20 mouse cellular contexts compared by ENCODE assay signal in the genomic region with DNA sequence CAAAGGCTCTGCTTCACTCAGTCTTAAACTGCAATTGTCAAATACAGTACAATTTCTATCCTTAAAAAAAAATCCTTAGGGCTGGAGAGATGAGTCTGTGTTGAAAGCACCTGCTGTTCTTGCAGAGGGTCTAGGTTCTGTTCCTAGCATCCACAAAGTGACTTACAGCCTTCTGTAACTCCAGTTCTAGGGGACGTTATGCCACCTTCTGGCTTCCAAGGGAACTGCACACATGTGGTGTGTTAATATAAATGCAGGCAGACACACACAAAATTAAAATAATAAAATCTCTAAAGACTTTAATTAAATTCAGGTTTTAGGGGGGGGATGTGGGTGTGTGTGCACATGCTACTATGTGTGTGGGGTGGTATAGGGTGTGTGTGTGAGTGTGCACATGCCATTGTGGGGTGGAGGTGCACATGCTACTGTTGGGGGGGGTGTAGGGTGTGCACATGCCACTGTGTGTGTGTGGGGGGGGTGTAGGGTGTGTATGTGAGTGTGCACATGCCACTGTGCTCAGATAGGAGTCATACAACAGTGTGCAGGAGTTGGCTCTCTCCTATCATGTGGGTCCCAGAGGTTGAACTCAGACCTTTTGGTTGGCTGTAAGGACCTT. TPM values are rescaled to one million over a fixed set of nuclear protein-coding genes. Genes with fewer than 3 reads are reported as not detected.
DNase-seq lines count a peak whose midpoint lies in the region; ATAC-seq and TF ChIP-seq lines count a peak whose summit lies in the region.
"Had no signal": no experiment of that assay in that cellular context is flagged by ENCODE, and none has a peak within 500 bp of the region (broad histone marks: within the 10 kb centered on the region; RNA-seq: fewer than 3 reads in every experiment).

No protein-coding gene starts in this region.

- H3K27ac ChIP-seq in intestine, postnatal 0 days (ENCODE audit: low read depth, low read length) = no peak overlapping the region
- no peak overlapping the region for H3K27ac ChIP-seq in intestine, embryonic 15.5 days
- H3K27ac ChIP-seq in midbrain, postnatal 0 days (ENCODE audit: low read depth, low read length) = no peak overlapping the region
- no peak overlapping the region for H3K27ac ChIP-seq in midbrain, embryonic 16.5 days (ENCODE audit: low read length)
- H3K27ac ChIP-seq: embryonic facial prominence, embryonic 12.5 days; forebrain, embryonic 10.5 days; limb, embryonic 13.5 days had no signal

- no peak for TF ChIP-seq POLR2A in brain, embryonic 14.5 days (IDR thresholded peaks at IDR 0.05; ENCODE audit: borderline replicate concordance, extremely low read depth, insufficient read depth, insufficient read length, poor library complexity, severe bottlenecking)

- no peak for ATAC-seq in intestine, postnatal 0 days
- ATAC-seq in intestine, embryonic 15.5 days = no peak
- ATAC-seq in midbrain, postnatal 0 days (ENCODE audit: low FRiP score) = no peak
- ATAC-seq in midbrain, embryonic 16.5 days = no peak
- ATAC-seq: activated CD4-positive, CD25-positive, alpha-beta regulatory T cell, adult 4 months had no signal

- DNase-seq in midbrain, postnatal 0 days (ENCODE audit: low spot score) = no peak
- DNase-seq in brain, embryonic 14.5 days (ENCODE audit: low read depth) = no peak
- DNase-seq in urinary bladder, postnatal 14 days (ENCODE audit: low spot score) = no peak
- DNase-seq in right cerebral cortex, adult 2 months (ENCODE audit: low spot score in 2 of 2) = no peak
- DNase-seq: cerebellum, adult 11 months; cerebellum, postnatal 36 days; heart, adult 18-20 months; kidney, adult 18-20 months; spleen, adult 18-20 months had no signal

- no peaks in the 10 kb centered on the region for H3K4me1 ChIP-seq in intestine, postnatal 0 days (replicated peaks; ENCODE audit: control insufficient read depth, insufficient read depth, low read length)
- no peaks in the 10 kb centered on the region for H3K4me1 ChIP-seq in intestine, embryonic 15.5 days (replicated peaks)
- no peaks in the 10 kb centered on the region for H3K4me1 ChIP-seq in midbrain, postnatal 0 days (ENCODE audit: insufficient read depth, low read length)
- no peaks in the 10 kb centered on the region for H3K4me1 ChIP-seq in midbrain, embryonic 16.5 days (ENCODE audit: control insufficient read depth, insufficient read depth, low read length)
- H3K4me1 ChIP-seq: embryonic facial prominence, embryonic 12.5 days; forebrain, embryonic 10.5 days; limb, embryonic 13.5 days had no signal

- H3K4me2 ChIP-seq in intestine, postnatal 0 days (replicated peaks; ENCODE audit: low read depth) = no peak overlapping the region
- H3K4me2 ChIP-seq in intestine, embryonic 15.5 days (replicated peaks) = no peak overlapping the region
- no peak overlapping the region for H3K4me2 ChIP-seq in midbrain, postnatal 0 days (ENCODE audit: low read depth, low read length, poor library complexity, severe bottlenecking)
- H3K4me2 ChIP-seq in midbrain, embryonic 16.5 days (ENCODE audit: low read length) = no peak overlapping the region
- H3K4me2 ChIP-seq: embryonic facial prominence, embryonic 12.5 days; limb, embryonic 13.5 days had no signal

- H3K4me3 ChIP-seq in intestine, postnatal 0 days (ENCODE audit: low read depth, low read length) = no peak overlapping the region
- no peak overlapping the region for H3K4me3 ChIP-seq in intestine, embryonic 15.5 days (replicated peaks)
- no peak overlapping the region for H3K4me3 ChIP-seq in midbrain, postnatal 0 days (ENCODE audit: low read depth, low read length)
- H3K4me3 ChIP-seq in midbrain, embryonic 16.5 days (ENCODE audit: low read depth, low read length) = no peak overlapping the region
- H3K4me3 ChIP-seq: embryonic facial prominence, embryonic 12.5 days; forebrain, embryonic 10.5 days; limb, embryonic 13.5 days had no signal

- peak; percentile 49 for TF ChIP-seq CTCF in intestine, postnatal 0 days (IDR thresholded peaks at IDR 0.05; ENCODE audit: low read depth)
- TF ChIP-seq CTCF in midbrain, postnatal 0 days (IDR thresholded peaks at IDR 0.05) = peak; percentile 48
- TF ChIP-seq CTCF in brain, embryonic 14.5 days (IDR thresholded peaks at IDR 0.05; ENCODE audit: borderline replicate concordance, extremely low read depth, insufficient read depth, insufficient read length) = peak; percentile 7; the same call in 1 of the 2 replicates

- peaks cover 16% of the 10 kb centered on the region for H3K36me3 ChIP-seq in intestine, postnatal 0 days (ENCODE audit: control insufficient read depth, insufficient read depth)
- H3K36me3 ChIP-seq in intestine, embryonic 15.5 days = peaks cover 7% of the 10 kb centered on the region
- 0 out of 2 replicates have a peak, but pooled peaks cover 5% of the 10 kb centered on the region for H3K36me3 ChIP-seq in midbrain, postnatal 0 days (ENCODE audit: insufficient read depth, low read length)
- peaks cover 7% of the 10 kb centered on the region; the same call in 1 of the 2 replicates for H3K36me3 ChIP-seq in midbrain, embryonic 16.5 days (ENCODE audit: control insufficient read depth, insufficient read depth, low read length)

- no peaks in the 10 kb centered on the region for H3K9me3 ChIP-seq in intestine, postnatal 0 days (ENCODE audit: control insufficient read depth)
- H3K9me3 ChIP-seq in intestine, embryonic 15.5 days = no peaks in the 10 kb centered on the region
- H3K9me3 ChIP-seq in midbrain, postnatal 0 days (ENCODE audit: low read length) = no peaks in the 10 kb centered on the region
- no peaks in the 10 kb centered on the region for H3K9me3 ChIP-seq in midbrain, embryonic 16.5 days (replicated peaks; ENCODE audit: control insufficient read depth, low read length, poor library complexity, severe bottlenecking)
- H3K9me3 ChIP-seq: embryonic facial prominence, embryonic 12.5 days; limb, embryonic 13.5 days had no signal

- H3K9ac ChIP-seq in intestine, postnatal 0 days (ENCODE audit: low read depth, low read length) = no peak overlapping the region
- H3K9ac ChIP-seq in intestine, embryonic 15.5 days = no peak overlapping the region
- H3K9ac ChIP-seq in midbrain, postnatal 0 days (replicated peaks; ENCODE audit: low read length, poor library complexity, severe bottlenecking) = no peak overlapping the region
- H3K9ac ChIP-seq in midbrain, embryonic 16.5 days (ENCODE audit: low read depth, low read length) = no peak overlapping the region
- H3K9ac ChIP-seq: embryonic facial prominence, embryonic 12.5 days; limb, embryonic 13.5 days had no signal

- H3K27me3 ChIP-seq in intestine, postnatal 0 days (replicated peaks; ENCODE audit: control insufficient read depth, insufficient read depth, low read length) = no peaks in the 10 kb centered on the region
- no peaks in the 10 kb centered on the region for H3K27me3 ChIP-seq in intestine, embryonic 15.5 days (replicated peaks)
- no peaks in the 10 kb centered on the region for H3K27me3 ChIP-seq in midbrain, postnatal 0 days (ENCODE audit: insufficient read depth, low read length)
- no peaks in the 10 kb centered on the region for H3K27me3 ChIP-seq in midbrain, embryonic 16.5 days (ENCODE audit: control insufficient read depth, insufficient read depth, low read depth, low read length)
- H3K27me3 ChIP-seq: embryonic facial prominence, embryonic 12.5 days; limb, embryonic 13.5 days had no signal

- 90% methylated on average over 1 of the region's 1 CpGs for WGBS in intestine, postnatal 0 days
- WGBS in intestine, embryonic 15.5 days = 93% methylated on average over 1 of the region's 1 CpGs
- 93% methylated on average over 1 of the region's 1 CpGs for WGBS in midbrain, postnatal 0 days
- 93% methylated on average over 1 of the region's 1 CpGs for WGBS in midbrain, embryonic 16.5 days

RNA-seq across cellular contexts. Expression of a gene that starts 18.9 kb away (rescaled TPM):
- 3.1 and 4.1 TPM in 2 replicates for polyA plus RNA-seq in intestine, postnatal 0 days (2015; fragmentation: Nextera tagmentation; extraction: Ambion mirVana)
- polyA plus RNA-seq in intestine, embryonic 15.5 days (2015; fragmentation: Nextera tagmentation; extraction: Ambion mirVana) = 6.0 and 6.2 TPM in 2 replicates
- total RNA-seq in midbrain, postnatal 0 days (2014; rRNA removed) = 16.5 and 18.0 TPM in 2 replicates
- polyA plus RNA-seq in midbrain, postnatal 0 days (2015; fragmentation: Nextera tagmentation; extraction: Ambion mirVana) = 1.8 and 2.7 TPM in 2 replicates
- polyA plus RNA-seq in midbrain, embryonic 16.5 days (2015; fragmentation: Nextera tagmentation; extraction: Ambion mirVana) = 2.1 and 3.2 TPM in 2 replicates
- polyA plus RNA-seq in brain, embryonic 14.5 days (2012; rRNA removed) = 11.1 and 13.1 TPM in 2 replicates

RNA-seq across cellular contexts. Expression of a gene that starts 59.2 kb away (rescaled TPM):
- polyA plus RNA-seq in intestine, postnatal 0 days (2015; fragmentation: Nextera tagmentation; extraction: Ambion mirVana) = 9.2 and 11.0 TPM in 2 replicates
- 30.2 and 32.7 TPM in 2 replicates for polyA plus RNA-seq in intestine, embryonic 15.5 days (2015; fragmentation: Nextera tagmentation; extraction: Ambion mirVana)
- 0.77 TPM in 1 of 2 replicates, not detected in the other for total RNA-seq in midbrain, postnatal 0 days (2014; rRNA removed)
- polyA plus RNA-seq in midbrain, postnatal 0 days (2015; fragmentation: Nextera tagmentation; extraction: Ambion mirVana) = 0.31 TPM in 1 of 2 replicates, not detected in the other
- polyA plus RNA-seq in midbrain, embryonic 16.5 days (2015; fragmentation: Nextera tagmentation; extraction: Ambion mirVana) = 0.14 and 0.29 TPM in 2 replicates
- polyA plus RNA-seq in brain, embryonic 14.5 days (2012; rRNA removed) = 1.3 and 1.5 TPM in 2 replicates
- total RNA-seq: hematopoietic stem cell, adult 5-6 weeks; left cerebral cortex, adult 18-20 months; monocyte, adult 5-6 weeks; neutrophil, adult 5-6 weeks had no signal
